Mouse (Mus musculus) cerebellum, postnatal 4 days (tissue): ENCODE data around the gene Tmem8.
"Not testable (repeated sequence)": the region's sequence is repeated elsewhere in the genome, so short reads cannot be mapped to it uniquely, and the experiment has no call there.

ENCODE experiments used
- DNase-seq, 2 experiments: peaks; one replicate each; pipeline ENCODE4 v3.0.0; 2022; ENCODE audit warnings: low spot score in 2 of 2, mixed read lengths in 1 of 2

Tmem8 gene

GRCm38 (mm10) chr17:26113181-26113948, at the start of gene Tmem8:
TSS of gene Tmem8 (plus strand) at chr17:26113299.
- DNase-seq = peak; percentile 45 to 67

DNA sequence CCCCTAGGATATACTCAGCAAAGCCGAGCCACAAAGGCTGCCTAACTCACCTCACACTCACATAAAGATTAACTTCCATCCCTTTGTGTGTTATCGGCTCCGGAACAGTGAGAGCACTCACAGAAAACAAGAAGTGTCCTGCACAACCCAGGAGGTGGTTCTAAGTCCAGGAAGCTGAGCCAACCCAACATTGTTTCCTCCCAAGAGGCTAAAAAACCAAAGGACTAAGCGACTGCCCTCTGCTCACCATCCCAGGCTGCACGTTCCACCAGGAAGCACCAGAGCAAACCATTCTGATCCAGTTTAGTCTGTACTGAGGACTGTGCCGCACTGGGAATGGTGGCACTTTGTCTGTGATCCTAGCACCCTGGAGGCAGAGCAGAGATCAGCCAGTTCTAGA, 48.2 kb upstream of the Tmem8 start:
- DNase-seq = no peak

DNA sequence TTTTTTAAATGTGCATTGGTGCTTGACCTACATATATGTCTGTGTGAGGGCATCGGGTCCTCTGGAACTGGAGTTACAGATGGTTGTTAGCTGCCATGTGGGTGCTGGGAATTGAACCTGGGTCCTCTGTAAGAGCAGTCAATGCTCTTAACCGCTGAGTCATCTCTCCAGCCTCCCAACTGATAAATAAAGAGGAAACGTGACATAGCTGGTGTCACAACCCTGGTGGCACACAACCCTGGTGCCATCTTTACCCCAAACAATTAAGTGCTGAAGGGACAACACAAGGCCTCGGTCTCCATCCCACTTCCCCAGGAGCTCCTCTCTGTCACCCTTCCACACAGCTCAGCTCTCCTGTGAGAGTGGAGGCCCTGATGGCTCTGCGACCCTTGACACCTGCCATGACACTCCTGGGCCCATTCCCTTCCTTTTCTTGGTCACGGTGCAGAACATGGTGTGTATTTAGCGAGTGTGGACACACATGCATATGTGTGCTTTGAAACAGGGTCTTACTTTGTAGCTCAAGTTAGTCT, 46.5 kb upstream of the Tmem8 start:
- DNase-seq = no peak

GRCm38 (mm10) chr17:26068024-26068830, 44.9 kb upstream of the Tmem8 start:
- peak in 1 of 2 experiments; percentile 19 for DNase-seq

GRCm38 (mm10) chr17:26068831-26069739, 44.0 kb upstream of the Tmem8 start, which contains the start of gene Rab11fip3:
TSS of gene Rab11fip3 (minus strand) at chr17:26069555.
- DNase-seq = peak; percentile 53 to 84

GRCm38 (mm10) chr17:26070136-26070535, 43.0 kb upstream of the Tmem8 start:
- no peak for DNase-seq

DNA sequence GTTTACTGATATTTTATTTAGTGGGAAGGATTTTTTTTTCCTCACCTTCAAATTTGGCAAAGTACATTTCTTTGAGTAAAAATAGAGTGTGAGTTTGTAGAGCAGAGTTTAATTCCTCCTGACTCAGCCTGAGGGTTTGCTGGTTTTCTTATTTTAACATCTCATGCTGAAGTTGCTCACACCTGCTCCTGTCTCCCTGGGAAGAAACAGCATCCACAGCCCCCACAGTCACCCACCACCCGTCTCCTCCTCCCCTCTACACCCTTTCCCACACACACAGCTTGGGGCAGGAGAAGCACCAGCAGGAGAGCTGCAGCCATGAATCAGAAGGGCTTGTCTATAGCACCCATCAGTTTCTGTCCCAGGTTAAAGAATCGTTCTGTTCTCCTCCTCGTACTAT, 37.9 kb upstream of the Tmem8 start:
- DNase-seq = no peak

DNA sequence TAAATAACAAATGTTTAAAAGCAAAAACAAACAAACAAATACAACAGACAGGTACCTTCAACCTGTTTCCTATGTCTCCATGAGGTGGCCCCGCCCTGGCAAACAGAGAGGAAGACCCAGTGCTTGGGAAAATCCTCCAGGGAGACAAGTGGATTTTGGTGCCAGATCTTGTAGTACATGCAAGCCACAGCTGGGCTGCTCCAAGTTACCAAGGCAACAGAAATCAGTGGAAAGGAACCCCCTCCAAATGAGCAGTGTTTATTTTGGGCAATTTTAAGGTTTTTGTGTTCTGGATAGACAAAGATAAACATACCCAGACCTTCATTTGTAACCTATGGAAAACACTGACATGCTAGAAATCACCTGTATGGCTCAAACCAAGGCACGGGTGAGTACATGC, 34.2 kb upstream of the Tmem8 start:
- no peak for DNase-seq

DNA sequence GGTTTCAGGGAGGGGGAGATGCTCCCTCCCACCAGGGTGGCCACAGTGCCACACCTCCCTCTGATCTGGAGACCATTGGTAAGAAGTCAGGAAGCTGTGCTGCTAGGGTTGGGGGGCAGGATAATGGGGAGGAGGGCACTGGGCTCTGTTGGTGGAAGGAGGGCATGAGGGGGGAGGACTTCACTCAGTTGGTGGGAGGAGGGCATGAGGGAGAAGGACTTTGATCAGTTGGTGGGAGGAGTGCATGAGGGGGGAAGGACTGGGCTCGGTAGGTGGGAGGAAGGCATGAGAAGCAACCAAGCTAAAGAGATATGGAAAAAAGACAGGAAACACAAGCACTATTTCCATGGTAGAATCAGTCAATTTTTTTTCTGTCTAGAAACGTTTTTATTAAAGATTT, 32.2 kb upstream of the Tmem8 start:
- DNase-seq = no peak

DNA sequence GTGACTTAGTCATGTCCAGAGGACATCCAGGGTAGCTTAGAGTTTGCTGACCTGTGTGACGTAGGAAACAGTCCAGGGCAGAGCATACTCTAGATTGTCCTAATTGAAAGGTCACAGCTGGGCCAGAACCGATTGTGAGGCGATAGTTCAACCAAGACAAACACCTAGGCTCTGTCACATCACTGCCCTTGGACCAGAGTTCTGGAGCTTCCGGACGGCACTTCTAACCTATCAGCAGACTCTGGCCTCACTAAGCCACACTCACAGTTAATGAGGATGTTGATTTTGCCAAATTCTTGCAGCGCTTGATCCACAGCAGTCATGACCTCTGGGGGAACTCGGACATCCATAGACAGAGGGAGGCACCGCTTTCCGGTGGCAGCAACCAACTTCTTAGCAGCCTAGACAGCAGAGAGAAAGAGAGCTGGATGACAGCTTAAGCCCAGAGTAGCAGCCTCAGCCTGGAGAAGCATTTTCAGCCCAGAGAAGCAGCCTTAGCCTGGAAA, 26.0 kb upstream of the Tmem8 start:
- no peak for DNase-seq

DNA sequence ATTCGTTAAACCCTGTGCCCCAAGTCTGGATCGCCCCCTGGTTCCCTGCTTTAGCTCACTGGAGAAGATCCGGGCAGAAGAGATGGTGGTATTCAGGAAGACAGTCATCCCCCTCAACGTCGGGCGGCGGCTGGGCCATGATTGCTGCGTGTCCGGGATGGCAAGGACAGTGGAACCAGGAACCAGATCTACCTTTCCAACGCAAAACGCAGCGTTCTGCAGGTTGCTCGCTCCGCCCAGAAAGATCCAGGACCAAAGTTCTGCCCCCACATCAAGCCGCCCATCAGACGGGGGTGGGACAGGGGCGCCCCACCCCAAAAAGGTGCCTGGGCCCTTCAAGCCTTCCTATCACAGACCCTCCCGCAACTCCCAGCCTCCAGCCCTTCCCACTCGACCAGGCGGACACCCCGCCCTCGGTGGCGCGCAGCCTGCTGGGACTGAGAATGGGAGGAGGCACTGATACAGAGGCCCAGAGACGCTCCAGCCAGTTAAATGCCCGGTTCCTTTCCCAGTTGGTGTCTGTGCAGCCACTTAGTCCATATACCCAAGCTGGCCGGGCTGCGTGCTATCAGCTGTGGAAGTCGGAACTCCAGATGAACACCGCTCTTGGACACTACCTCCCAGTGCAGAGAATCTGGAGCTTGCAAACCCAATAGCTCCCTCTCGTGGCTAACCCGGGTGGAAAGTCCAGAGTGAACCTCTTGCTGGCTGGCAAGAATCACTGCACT, 23.0 kb upstream of the Tmem8 start, which contains the start of gene Decr2:
Gene Decr2 (minus strand): TSS at position 433 of the 728 bp plus-strand sequence.
- peak; percentile 69 to 87 for DNase-seq

DNA sequence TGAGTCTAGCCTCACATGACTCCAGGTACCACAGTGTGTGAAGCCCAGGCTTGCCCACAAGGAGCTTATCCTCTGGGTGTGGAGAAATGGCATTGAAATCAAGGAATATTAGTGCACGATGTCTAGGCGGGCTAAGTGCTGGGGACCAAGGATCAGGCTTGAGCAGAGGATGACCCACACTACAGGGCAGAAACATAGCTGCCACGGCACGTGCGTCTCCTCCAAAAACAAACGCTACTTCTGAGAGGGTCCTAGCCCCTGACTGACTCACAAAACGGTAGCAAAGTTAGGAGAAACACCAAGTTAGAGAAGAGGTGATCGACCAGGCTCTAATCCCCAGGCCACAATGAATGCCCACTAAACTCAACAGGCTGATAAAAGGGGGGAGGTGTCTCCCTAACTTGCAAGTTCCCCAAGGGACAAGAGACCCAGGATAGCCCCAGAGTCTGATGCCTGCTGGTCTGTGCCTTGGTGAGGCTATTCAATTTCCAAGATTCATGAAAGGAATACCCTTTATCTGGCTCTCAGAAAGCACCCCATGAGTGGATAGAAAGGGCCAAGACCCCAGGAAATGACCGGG, 18.5 kb upstream of the Tmem8 start:
- DNase-seq = no peak

DNA sequence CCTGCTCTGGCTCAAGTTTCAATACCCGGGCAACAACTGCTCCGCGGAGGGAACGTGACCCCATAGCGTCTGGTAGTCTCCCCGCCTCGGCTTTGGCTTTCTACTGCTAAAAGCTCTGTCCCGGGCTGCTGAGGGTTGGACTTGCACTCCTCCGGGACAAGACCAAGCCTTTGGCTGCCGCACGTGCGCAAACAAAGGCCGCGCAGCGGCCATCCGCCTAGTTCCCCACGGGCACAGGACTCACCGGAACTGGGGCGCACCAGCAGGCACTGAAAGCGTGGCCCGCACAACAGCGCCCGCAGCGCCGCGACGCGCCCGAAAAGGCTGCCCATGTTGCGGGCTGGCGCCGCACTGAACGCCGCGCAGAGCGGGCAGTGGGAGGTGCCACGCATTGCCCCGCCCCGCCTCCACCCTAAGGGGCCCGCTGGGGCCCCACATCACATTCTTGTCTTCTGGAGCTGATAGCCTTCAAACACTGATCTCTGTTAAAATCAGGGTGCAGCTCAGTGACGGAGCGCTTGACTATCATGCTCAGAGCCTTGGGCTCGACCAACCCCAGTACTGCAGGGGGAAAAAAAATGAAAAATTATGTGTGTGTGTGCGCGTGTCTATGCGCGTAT, 17.9 kb upstream of the Tmem8 start, which contains the start of gene Nme4:
Gene Nme4 (minus strand): TSS at position 482 of the 620 bp plus-strand sequence.
- peak in 1 of 2 experiments; percentile 59 for DNase-seq

DNA sequence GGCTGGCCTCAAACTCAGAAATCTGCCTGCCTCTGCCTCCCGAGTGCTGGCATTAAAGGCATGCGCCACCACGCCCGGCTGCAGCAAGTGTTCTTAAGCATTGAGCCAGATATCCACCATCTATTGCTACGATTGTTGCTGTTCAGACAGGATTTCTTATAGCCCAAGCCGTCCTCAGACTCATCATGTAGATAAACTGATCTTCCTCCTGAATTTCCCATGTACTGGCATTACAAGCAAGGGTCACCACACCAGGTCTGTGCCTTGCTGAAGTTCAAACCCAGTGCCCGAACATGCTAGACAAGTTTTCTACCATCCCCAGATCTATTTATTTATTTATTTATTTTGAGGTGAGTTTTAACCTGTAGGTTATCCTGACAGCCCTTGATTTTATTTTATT, 14.6 kb upstream of the Tmem8 start:
- no peak for DNase-seq

GRCm38 (mm10) chr17:26099316-26099715, 13.8 kb upstream of the Tmem8 start:
- DNase-seq = not testable (repeated sequence)

- no peak for DNase-seq
Observed at GRCm38 (mm10) chr17:26100166-26100565, 12.9 kb upstream of the Tmem8 start.

GRCm38 (mm10) chr17:26101478-26101877, 11.6 kb upstream of the Tmem8 start:
- DNase-seq = no peak

GRCm38 (mm10) chr17:26105619-26106018, 7.5 kb upstream of the Tmem8 start:
- no peak for DNase-seq

DNA sequence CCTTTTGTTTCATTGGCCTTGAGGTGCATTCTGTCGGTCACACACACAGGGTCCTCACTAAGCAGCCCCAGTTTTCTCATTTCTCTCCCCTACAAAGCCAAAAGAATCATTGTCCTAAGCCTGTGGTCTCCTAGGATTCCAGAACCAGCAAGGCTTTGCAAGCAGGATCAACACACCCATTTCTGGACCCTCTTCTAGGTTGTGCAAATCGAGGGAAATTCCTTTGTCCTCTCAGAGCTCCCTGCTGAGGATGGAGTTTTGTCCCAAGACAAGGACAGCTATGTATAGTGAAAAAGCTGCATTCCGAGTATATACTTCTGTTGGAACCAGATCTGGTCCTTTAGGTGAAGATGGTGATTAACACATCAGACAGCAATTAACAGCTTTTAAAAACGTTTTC, 2.9 kb upstream of the Tmem8 start:
- no peak for DNase-seq

DNA sequence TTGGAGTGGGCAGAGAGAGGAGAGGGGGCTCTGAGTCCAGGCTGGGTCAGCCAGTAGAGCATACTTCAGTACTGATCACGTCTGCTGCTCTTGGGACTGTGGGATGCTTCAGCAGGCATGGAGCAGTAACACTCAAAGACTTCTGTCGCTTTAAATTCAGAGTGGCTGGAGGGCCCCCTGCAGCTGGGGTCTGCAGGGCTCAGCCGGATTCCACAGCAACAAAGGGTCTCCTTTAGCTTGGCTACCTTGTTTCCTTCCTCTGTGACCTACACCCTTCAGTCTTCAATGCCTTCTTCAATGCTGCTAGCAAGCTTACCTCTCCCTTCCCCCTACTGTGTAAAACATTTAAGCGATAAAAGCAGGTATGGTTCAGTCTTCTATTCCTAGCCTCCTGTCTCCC, 2.1 kb upstream of the Tmem8 start:
- DNase-seq = no peak
